Mouse (Mus musculus) small intestine, adult 2 months (tissue): ENCODE data around the gene Stk11ip. TPM values are rescaled to one million over a fixed set of nuclear protein-coding genes. Genes with fewer than 3 reads are reported as not detected.

Source experiments
- H3K27ac ChIP-seq: fragments of 200-500 bp; 2 replicates; pipeline ENCODE4 v1.5.1; 2012; ENCODE audit warnings: low read depth, low read length, control low read depth, inconsistent platforms; ENCODE audit not compliant: insufficient read depth
- H3K27me3 ChIP-seq: fragments of 200-500 bp; 2 replicates; pipeline ENCODE4 v1.6.1; 2012; ENCODE audit warnings: mild to moderate bottlenecking, moderate library complexity, low read length, inconsistent platforms; ENCODE audit not compliant: control insufficient read depth, insufficient read depth
- H3K36me3 ChIP-seq: fragments of 200-500 bp; 2 replicates; pipeline ENCODE4 v1.6.1; 2012; ENCODE audit warnings: mild to moderate bottlenecking, low read length, control low read depth, inconsistent platforms; ENCODE audit not compliant: control insufficient read depth, insufficient read depth
- H3K4me1 ChIP-seq: fragments of 200-500 bp; 2 replicates; pipeline ENCODE4 v1.6.1; 2012; ENCODE audit warnings: low read length, inconsistent platforms, mixed read lengths; ENCODE audit not compliant: control insufficient read depth, insufficient read depth, insufficient read length
- H3K4me3 ChIP-seq: fragments of 200-500 bp; 2 replicates; pipeline ENCODE4 v1.5.1; 2012; ENCODE audit warnings: low read depth, mild to moderate bottlenecking, control low read depth, inconsistent platforms, low read length, moderate library complexity
- CTCF ChIP-seq: fragments of 200-500 bp; IDR thresholded peaks from 2 replicates; pipeline ENCODE4 v1.5.1; 2012; ENCODE audit warnings: low read depth, mild to moderate bottlenecking, control low read depth, inconsistent platforms, low read length, moderate library complexity, mixed read lengths; ENCODE audit not compliant: insufficient replicate concordance, insufficient read length; ENCODE audit errors: extremely low read depth
- POLR2A ChIP-seq: fragments of 200-500 bp; IDR thresholded peaks from 2 replicates; pipeline ENCODE4 v1.6.1; 2012; ENCODE audit warnings: low read depth, mild to moderate bottlenecking, control low read depth, inconsistent platforms, low read length, moderate library complexity
- WGBS: fragments of 180-500 bp; shearing (Covaris S2); methylation state at CpG from one replicate; pipeline ENCODE4 v1.1.7; 2018; 5-methylcytosine and 5-hydroxymethylcytosine counted together
- polyA plus RNA-seq: library from polyadenylated mRNA; depleted of rRNA; stranded (reverse); fragments of >200 nt; gene quantifications from 2 replicates; pipeline ENCODE4 v1.2.3, GENCODE M21; 2012

The Stk11ip gene
- polyA plus RNA-seq, 1 experiment = 20.5 TPM

DNA sequence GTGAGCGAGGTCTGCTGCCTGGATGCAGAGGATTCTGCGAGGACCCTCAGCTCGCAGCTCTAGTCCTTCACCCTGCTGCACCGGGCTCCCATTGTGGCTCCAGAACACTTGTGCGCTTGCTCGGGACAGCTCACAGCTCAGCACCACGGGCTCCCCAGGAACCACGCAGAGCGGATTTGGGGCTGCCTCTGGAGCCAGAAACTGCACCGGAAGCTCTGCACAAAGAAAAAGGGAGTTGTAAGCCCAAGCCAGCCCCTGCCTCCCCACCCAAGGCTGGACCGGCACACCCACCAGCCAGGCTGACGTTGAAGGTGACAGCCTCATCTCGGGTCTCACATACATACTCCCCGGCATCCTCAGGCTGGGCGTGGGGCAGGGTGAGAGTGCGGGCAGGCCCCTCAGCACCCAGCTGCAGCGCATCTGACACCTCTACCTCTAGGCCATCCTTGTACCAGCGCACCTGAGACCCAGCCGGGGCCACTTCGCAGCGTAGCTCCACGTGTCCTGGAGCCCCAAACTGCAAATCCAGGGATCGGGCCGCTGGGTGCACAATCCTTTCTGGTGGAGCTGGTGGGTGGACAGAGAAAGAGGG, 28.7 kb upstream of the Stk11ip start:
- WGBS = 76% methylated on average over 24 of the region's 24 CpGs
- peaks cover 5% of the 10 kb centered on the region; the same call in 1 of the 2 replicates for H3K27me3 ChIP-seq
- no peaks in the 10 kb centered on the region; the same call in 1 of the 2 replicates for H3K4me1 ChIP-seq
- TF ChIP-seq CTCF (no peak), POLR2A (no peak)
- H3K4me3 ChIP-seq = no peak overlapping the region
- H3K36me3 ChIP-seq = no peaks in the 10 kb centered on the region
- H3K27ac ChIP-seq = no peak overlapping the region

DNA sequence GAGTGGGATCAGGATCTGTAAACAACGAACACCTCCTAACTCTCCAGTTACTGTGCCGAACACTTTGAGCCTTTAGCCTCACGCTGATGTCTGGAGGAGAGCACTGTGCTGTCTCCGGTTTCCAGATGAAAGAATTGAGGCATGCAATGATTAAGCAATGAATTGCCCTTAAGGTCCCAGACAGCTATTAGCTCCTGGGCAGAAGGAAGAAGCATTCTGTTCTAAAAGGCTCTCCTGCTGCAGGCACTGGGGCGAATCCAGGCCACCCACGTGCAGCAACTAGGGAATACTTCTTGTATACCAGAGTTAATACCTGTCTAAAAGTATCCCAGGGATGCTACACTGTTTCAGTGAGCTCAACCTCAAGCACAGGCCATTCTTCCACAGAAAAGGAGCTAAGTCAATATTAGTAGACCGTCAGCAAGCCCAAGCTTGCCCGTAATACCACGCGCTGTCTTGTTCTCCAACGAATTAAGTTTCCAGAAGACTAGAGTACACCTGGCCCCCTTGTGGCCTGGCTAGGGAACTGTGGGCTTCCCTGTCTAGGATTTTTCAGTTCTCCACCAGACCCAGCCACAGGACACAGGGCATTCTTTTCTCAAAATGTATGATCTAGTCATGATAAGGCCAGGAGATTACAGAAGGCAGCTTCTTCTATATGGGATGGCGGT, 26.3 kb upstream of the Stk11ip start:
- TF ChIP-seq POLR2A (no peak), CTCF (peak; percentile 73; the same call in 1 of the 2 replicates)
- Histone ChIP-seq H3K4me3 (no peak overlapping the region), H3K27ac (no peak overlapping the region), H3K36me3 (no peaks in the 10 kb centered on the region), H3K4me1 (no peaks in the 10 kb centered on the region), H3K27me3 (no peaks in the 10 kb centered on the region)
- 56% methylated on average over 12 of the region's 12 CpGs for WGBS

DNA sequence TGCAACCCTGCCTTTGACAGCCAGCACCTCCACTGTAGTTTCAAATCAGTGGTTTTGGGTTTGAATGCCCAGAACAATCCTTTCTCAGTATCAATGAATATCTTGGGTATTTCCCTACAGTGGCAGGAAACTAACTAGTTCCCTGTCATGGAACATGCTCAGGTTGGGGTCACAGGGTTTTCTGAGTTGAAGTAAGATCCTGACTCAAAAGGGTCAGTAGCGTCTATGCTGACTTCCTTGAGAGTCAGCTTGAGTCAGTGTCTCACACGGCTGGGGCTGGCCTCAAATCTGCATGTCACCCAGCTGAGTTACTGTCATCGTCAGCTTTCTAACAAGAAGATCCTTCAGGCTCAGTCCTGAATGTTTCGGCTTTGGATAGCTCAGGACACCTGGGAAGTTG, 22.4 kb upstream of the Stk11ip start:
- 82% methylated on average over 4 of the region's 4 CpGs for WGBS
- H3K36me3 ChIP-seq = no peaks in the 10 kb centered on the region

DNA sequence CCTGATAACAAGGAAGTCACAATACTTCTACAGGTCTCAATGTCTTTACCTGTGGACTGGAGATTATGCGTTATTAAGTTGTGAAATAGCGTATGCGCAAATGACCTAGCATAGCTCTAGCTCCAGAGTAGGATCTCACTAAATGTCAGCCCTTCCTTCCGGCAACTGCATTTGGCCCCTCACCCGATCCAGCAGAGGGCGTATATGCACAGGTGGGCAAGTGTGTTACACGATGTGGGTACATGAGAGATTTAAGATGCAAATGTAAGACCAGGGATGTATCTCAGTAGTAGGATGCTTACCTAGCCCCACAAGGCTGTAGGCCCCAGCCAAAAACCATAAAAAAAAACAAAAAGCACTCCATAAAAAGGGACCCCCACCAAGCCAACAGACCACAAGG, 21.9 kb upstream of the Stk11ip start:
- TF ChIP-seq POLR2A = no peak
- TF ChIP-seq CTCF = peak; percentile 14; the same call in 1 of the 2 replicates
- Histone ChIP-seq H3K36me3 (no peaks in the 10 kb centered on the region), H3K27me3 (no peaks in the 10 kb centered on the region), H3K4me3 (no peak overlapping the region), H3K27ac (no peak overlapping the region), H3K4me1 (no peaks in the 10 kb centered on the region)
- WGBS = 70% methylated on average over 7 of the region's 7 CpGs

More for the DNA sequence above, 22.4 kb upstream of the Stk11ip start:
- Histone ChIP-seq H3K27me3 (no peaks in the 10 kb centered on the region), H3K4me1 (no peaks in the 10 kb centered on the region), H3K27ac (no peak overlapping the region), H3K4me3 (no peak overlapping the region)
- TF ChIP-seq CTCF = no peak
- no peak for TF ChIP-seq POLR2A

DNA sequence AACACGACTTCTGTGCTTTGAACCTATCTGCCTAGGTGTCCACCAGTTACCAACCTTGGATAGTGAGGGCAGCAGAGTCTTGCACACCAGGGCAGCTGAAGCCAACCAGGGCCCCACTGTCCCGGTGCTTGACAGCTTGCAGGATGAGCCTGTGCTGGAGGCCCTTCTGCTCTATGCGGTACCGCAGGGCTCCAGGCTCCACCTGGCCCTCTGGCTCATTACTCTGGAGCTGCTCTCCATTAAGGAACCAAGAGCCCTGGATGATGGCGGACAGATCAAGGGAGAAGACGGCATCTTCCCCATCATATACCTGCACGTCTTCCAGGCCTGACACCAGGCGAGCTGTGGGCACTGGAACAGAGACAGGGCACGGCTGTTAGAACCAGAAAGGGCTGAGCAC, 19.4 kb upstream of the Stk11ip start:
- Histone ChIP-seq H3K4me3 (no peak overlapping the region), H3K4me1 (no peaks in the 10 kb centered on the region), H3K36me3 (no peaks in the 10 kb centered on the region), H3K27me3 (peaks cover 13% of the 10 kb centered on the region), H3K27ac (no peak overlapping the region)
- no peak for TF ChIP-seq POLR2A
- no peak for TF ChIP-seq CTCF
- WGBS = 92% methylated on average over 9 of the region's 9 CpGs

DNA sequence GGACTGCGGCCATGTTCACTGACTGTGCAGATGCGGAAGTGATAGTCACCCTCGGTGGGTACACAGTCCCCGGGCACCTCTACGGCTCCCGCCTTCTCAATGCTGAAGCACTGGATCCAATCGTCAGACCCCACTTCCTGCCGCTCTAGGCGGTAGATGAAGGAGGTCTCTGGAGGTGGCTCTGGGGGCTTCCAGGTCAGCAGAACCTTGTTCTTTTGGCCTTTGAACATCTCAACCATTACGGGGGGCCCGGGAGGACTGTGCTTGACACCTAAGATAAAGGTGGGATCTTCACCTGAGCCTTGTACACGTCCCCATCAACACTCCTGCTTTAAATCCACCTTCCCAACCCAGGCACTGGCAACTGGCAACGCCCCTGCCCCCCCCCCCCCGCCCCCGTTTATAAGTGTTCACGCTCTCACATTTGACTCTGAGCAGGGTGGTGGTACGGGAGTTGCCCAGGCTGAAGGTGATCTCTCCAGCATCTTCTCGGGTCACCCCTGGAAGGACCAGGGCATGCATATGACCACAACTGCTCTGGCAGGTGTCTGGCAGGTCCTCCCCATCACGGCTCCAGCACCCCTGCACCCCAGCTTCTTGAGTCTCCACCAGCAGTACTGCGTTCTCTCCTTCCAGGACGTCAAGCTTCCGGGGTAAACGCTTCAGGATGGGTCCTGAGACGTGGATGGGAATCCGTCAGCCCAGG, 18.2 kb upstream of the Stk11ip start:
- Histone ChIP-seq H3K27me3 (peaks cover 13% of the 10 kb centered on the region), H3K4me3 (no peak overlapping the region), H3K36me3 (no peaks in the 10 kb centered on the region), H3K27ac (no peak overlapping the region), H3K4me1 (no peaks in the 10 kb centered on the region)
- WGBS = 87% methylated on average over 25 of the region's 25 CpGs
- TF ChIP-seq CTCF (no peak), POLR2A (no peak)

DNA sequence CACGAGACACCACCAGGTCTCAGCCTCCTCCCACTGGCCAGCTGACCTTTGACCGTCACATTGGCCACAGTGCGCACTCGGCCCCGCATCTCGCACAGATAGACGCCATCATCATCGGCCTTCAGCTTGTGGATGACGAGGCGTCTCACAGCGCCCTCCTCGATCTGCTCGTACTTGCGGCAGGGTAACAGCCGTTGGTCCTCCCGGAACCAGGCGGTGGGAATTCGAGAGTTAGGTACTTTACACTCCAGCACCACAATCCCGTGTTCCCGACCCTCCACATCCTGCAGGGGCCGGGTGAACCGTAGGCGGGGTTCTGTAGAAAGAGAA, 17.7 kb upstream of the Stk11ip start:
- no peak overlapping the region for H3K27ac ChIP-seq
- H3K27me3 ChIP-seq = peaks cover 13% of the 10 kb centered on the region
- no peak overlapping the region for H3K4me3 ChIP-seq
- H3K36me3 ChIP-seq = no peaks in the 10 kb centered on the region
- WGBS = 84% methylated on average over 23 of the region's 23 CpGs
- no peaks in the 10 kb centered on the region for H3K4me1 ChIP-seq
- no peak for TF ChIP-seq POLR2A
- no peak for TF ChIP-seq CTCF
